Mouse (Mus musculus): ENCODE measurements at regions not wholly inside any gene's neighbourhood (a gene's known extent, or its start where the extent isn't known, plus 50 kb on each side); places are given as distances from the start of the nearest gene placed in this dataset.
"Not testable (repeated sequence)": the region's sequence is repeated elsewhere in the genome, so short reads cannot be mapped to it uniquely, and the experiment has no call there.

GRCm38 (mm10) chr14:53075937-53076336 lies 580.4 kb upstream of the Olfr1507 start:
- ATAC-seq (replicated peaks; ENCODE audit: poor library complexity, severe bottlenecking): peak; percentile 80

- peak; percentile 91 for ATAC-seq (replicated peaks; ENCODE audit: poor library complexity, severe bottlenecking)
Measured at GRCm38 (mm10) chr14:53073126-53073525, 577.6 kb upstream of the Olfr1507 start.

- ATAC-seq (replicated peaks; ENCODE audit: poor library complexity, severe bottlenecking): peak; percentile 36; the same call in 1 of the 2 replicates
Measured at GRCm38 (mm10) chr14:53072502-53072901, 577.0 kb upstream of the Olfr1507 start.

- peak; percentile 67 for ATAC-seq (replicated peaks; ENCODE audit: poor library complexity, severe bottlenecking)
Measured at GRCm38 (mm10) chr14:53054439-53054838, 558.9 kb upstream of the Olfr1507 start.

GRCm38 (mm10) chr14:53053465-53054123 lies 558.0 kb upstream of the Olfr1507 start:
- not testable (repeated sequence) for ATAC-seq (replicated peaks; ENCODE audit: poor library complexity, severe bottlenecking)

GRCm38 (mm10) chr14:53047683-53048082 lies 552.1 kb upstream of the Olfr1507 start:
- not testable (repeated sequence) for ATAC-seq (replicated peaks; ENCODE audit: poor library complexity, severe bottlenecking)

GRCm38 (mm10) chr14:53046975-53047374 lies 551.4 kb upstream of the Olfr1507 start:
- ATAC-seq (replicated peaks; ENCODE audit: poor library complexity, severe bottlenecking): peak; percentile 94

GRCm38 (mm10) chr14:53045331-53045730 lies 549.8 kb upstream of the Olfr1507 start:
- peak; percentile 57 for ATAC-seq (replicated peaks; ENCODE audit: poor library complexity, severe bottlenecking)

GRCm38 (mm10) chr14:53044101-53044500 lies 548.6 kb upstream of the Olfr1507 start:
- not testable (repeated sequence) for ATAC-seq (replicated peaks; ENCODE audit: poor library complexity, severe bottlenecking)

GRCm38 (mm10) chr14:53042016-53042415 lies 546.5 kb upstream of the Olfr1507 start:
- peak; percentile 75 for ATAC-seq (replicated peaks; ENCODE audit: poor library complexity, severe bottlenecking)

- ATAC-seq (replicated peaks; ENCODE audit: poor library complexity, severe bottlenecking): not testable (repeated sequence)
Measured at GRCm38 (mm10) chr14:53039475-53039874, 543.9 kb upstream of the Olfr1507 start.

GRCm38 (mm10) chr14:53034940-53035339 lies 539.4 kb upstream of the Olfr1507 start:
- not testable (repeated sequence) for ATAC-seq (replicated peaks; ENCODE audit: poor library complexity, severe bottlenecking)

GRCm38 (mm10) chr14:53033221-53033620 lies 537.7 kb upstream of the Olfr1507 start:
- not testable (repeated sequence) for ATAC-seq (replicated peaks; ENCODE audit: poor library complexity, severe bottlenecking)

- not testable (repeated sequence) for ATAC-seq (replicated peaks; ENCODE audit: poor library complexity, severe bottlenecking)
Measured at GRCm38 (mm10) chr14:53032498-53032897, 536.9 kb upstream of the Olfr1507 start.

GRCm38 (mm10) chr14:53030227-53030626 lies 534.7 kb upstream of the Olfr1507 start:
- peak; percentile 62 for ATAC-seq (replicated peaks; ENCODE audit: poor library complexity, severe bottlenecking)

GRCm38 (mm10) chr14:53026958-53027357 lies 531.4 kb upstream of the Olfr1507 start:
- ATAC-seq (replicated peaks; ENCODE audit: poor library complexity, severe bottlenecking): not testable (repeated sequence)

- ATAC-seq (replicated peaks; ENCODE audit: poor library complexity, severe bottlenecking): not testable (repeated sequence)
Measured at GRCm38 (mm10) chr14:53020152-53020551, 524.6 kb upstream of the Olfr1507 start.

- ATAC-seq (replicated peaks; ENCODE audit: poor library complexity, severe bottlenecking): peak; percentile 66
Measured at GRCm38 (mm10) chr14:53007741-53008140, 512.2 kb upstream of the Olfr1507 start.

- ATAC-seq (replicated peaks; ENCODE audit: poor library complexity, severe bottlenecking): peak; percentile 87
Measured at GRCm38 (mm10) chr14:53007323-53007722, 511.8 kb upstream of the Olfr1507 start.

- ATAC-seq (replicated peaks; ENCODE audit: poor library complexity, severe bottlenecking): not testable (repeated sequence)
Measured at GRCm38 (mm10) chr14:53001289-53001688, 505.7 kb upstream of the Olfr1507 start.

GRCm38 (mm10) chr14:52992106-52992760 lies 496.7 kb upstream of the Olfr1507 start:
- ATAC-seq (replicated peaks; ENCODE audit: poor library complexity, severe bottlenecking): not testable (repeated sequence)

- ATAC-seq (replicated peaks; ENCODE audit: poor library complexity, severe bottlenecking): not testable (repeated sequence)
Measured at GRCm38 (mm10) chr14:52991328-52991665, 495.7 kb upstream of the Olfr1507 start.

All from granulocyte monocyte progenitor cell, adult 5-6 weeks (primary cell).